Mouse (Mus musculus) heart, adult 2 months (tissue): ENCODE measurements around the gene B4galnt4.

Experiments used
- CTCF ChIP-seq: fragments of 200-600 bp; IDR thresholded peaks from 2 replicates; pipeline ENCODE4 v1.8.1; 2022; ENCODE audit warnings: antibody characterized with exemption, mild to moderate bottlenecking, moderate library complexity
- EP300 ChIP-seq: fragments of 200-500 bp; IDR thresholded peaks from 2 replicates; pipeline ENCODE4 v1.6.1; 2011; ENCODE audit warnings: low read depth, low read length, control low read depth; ENCODE audit not compliant: insufficient read depth

DNA sequence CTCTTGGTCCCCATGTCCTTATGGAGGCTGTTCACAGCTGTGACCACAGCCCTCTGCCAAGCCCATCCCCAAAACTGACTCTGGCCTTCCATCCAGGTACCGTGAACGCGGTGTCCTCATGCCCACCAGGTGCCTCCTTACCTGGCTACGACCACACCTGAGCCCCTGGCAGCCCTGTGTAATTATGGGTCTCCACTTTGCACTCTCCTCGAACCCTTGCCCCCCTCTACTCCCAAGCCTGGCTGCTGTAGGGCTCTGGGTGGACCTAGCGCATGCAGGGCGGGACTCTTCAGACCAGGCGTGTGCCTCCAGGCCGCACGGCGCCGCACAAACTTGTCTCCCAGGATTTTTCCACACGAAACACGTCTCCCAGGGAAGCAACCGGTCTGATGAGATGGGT is 16.9 kb downstream of the B4galnt4 start, which contains the start of gene Pkp3:
- TF ChIP-seq EP300 = no peak
- TF ChIP-seq CTCF = no peak
